Mouse (Mus musculus) embryonic facial prominence, embryonic 12.5 days (tissue): Measurements from ENCODE around the gene Hes1. TPM values are rescaled to one million over a fixed set of nuclear protein-coding genes. Genes with fewer than 3 reads are reported as not detected.

Source experiments
- ATAC-seq: fragments of 200-750 bp; cut with Nextera tagmentation; 2 replicates; pipeline ENCODE4 v1.8.0; 2017; ENCODE audit not compliant: insufficient number of reproducible peaks, insufficient read depth, low FRiP score, low TSS enrichment
- H3K27ac ChIP-seq: fragments of 300-500 bp; sonication (generic); 2 replicates; pipeline ENCODE4 v1.5.1; 2016; ENCODE audit warnings: mild to moderate bottlenecking
- H3K27me3 ChIP-seq: fragments of 300-500 bp; sonication (generic); 2 replicates; pipeline ENCODE4 v1.6.1; 2016; ENCODE audit warnings: mild to moderate bottlenecking, moderate library complexity
- H3K36me3 ChIP-seq: fragments of 300-500 bp; sonication (generic); 2 replicates; pipeline ENCODE4 v1.6.1; 2016; ENCODE audit warnings: mild to moderate bottlenecking
- H3K4me1 ChIP-seq: fragments of 300-500 bp; sonication (generic); 2 replicates; pipeline ENCODE4 v1.6.1; 2016
- H3K4me2 ChIP-seq: fragments of 300-500 bp; sonication (generic); replicated peaks from 2 replicates; pipeline ENCODE4 v1.6.1; 2016; ENCODE audit warnings: mild to moderate bottlenecking, moderate library complexity
- H3K4me3 ChIP-seq: fragments of 300-500 bp; sonication (generic); 2 replicates; pipeline ENCODE4 v1.5.1; 2016; ENCODE audit warnings: mild to moderate bottlenecking
- H3K9ac ChIP-seq: fragments of 300-500 bp; sonication (generic); 2 replicates; pipeline ENCODE4 v1.6.1; 2016; ENCODE audit warnings: mild to moderate bottlenecking, moderate library complexity
- H3K9me3 ChIP-seq: fragments of 300-500 bp; sonication (generic); 2 replicates; pipeline ENCODE4 v1.6.1; 2016; ENCODE audit warnings: mild to moderate bottlenecking, moderate library complexity
- WGBS: fragments of 180-500 bp; shearing (Covaris S2); methylation state at CpG from one replicate; pipeline ENCODE4 v1.1.7; 2016; 5-methylcytosine and 5-hydroxymethylcytosine counted together
- polyA plus RNA-seq: library from polyadenylated mRNA; unstranded; fragments of >200 nt; fragmentation: Nextera tagmentation; extraction: Ambion mirVana; gene quantifications from 2 replicates; pipeline ENCODE4 v1.2.1, GENCODE M21; 2016

The Hes1 gene
- polyA plus RNA-seq, 1 experiment from 2014 or later, result 65.2 TPM

- no peaks in the 10 kb centered on the region for H3K27me3 ChIP-seq
- no peak overlapping the region for H3K27ac ChIP-seq
- no peak overlapping the region for H3K4me3 ChIP-seq
- peaks cover 5% of the 10 kb centered on the region; the same call in 1 of the 2 replicates for H3K4me1 ChIP-seq
- no peaks in the 10 kb centered on the region for H3K9me3 ChIP-seq
- no peaks in the 10 kb centered on the region for H3K36me3 ChIP-seq
- no peak for ATAC-seq
- no peak overlapping the region for H3K4me2 ChIP-seq
- H3K9ac ChIP-seq, result no peak overlapping the region
- WGBS, result 65% methylated on average over 16 of the region's 16 CpGs
Measured at GRCm38 (mm10) chr16:30052839-30053511, 11.2 kb upstream of the Hes1 start.

- no peak overlapping the region for H3K9ac ChIP-seq
- H3K36me3 ChIP-seq, result no peaks in the 10 kb centered on the region
- 0 out of 2 replicates have a peak, but pooled peaks cover 3% of the 10 kb centered on the region for H3K27me3 ChIP-seq
- H3K4me3 ChIP-seq, result no peak overlapping the region
- ATAC-seq, result no peak
- peaks cover 11% of the 10 kb centered on the region for H3K4me1 ChIP-seq
- H3K27ac ChIP-seq, result no peak overlapping the region
- WGBS, result 68% methylated on average over 4 of the region's 4 CpGs
- H3K4me2 ChIP-seq, result no peak overlapping the region
- no peaks in the 10 kb centered on the region for H3K9me3 ChIP-seq
Measured at GRCm38 (mm10) chr16:30054541-30054940, 9.6 kb upstream of the Hes1 start.

- H3K27ac ChIP-seq, result no peak overlapping the region
- H3K4me1 ChIP-seq, result peaks cover 20% of the 10 kb centered on the region
- 0 out of 2 replicates have a peak, but pooled peaks cover 3% of the 10 kb centered on the region for H3K27me3 ChIP-seq
- no peaks in the 10 kb centered on the region for H3K9me3 ChIP-seq
- H3K36me3 ChIP-seq, result no peaks in the 10 kb centered on the region
- 62% methylated on average over 10 of the region's 10 CpGs for WGBS
- no peak overlapping the region for H3K4me2 ChIP-seq
- no peak overlapping the region for H3K9ac ChIP-seq
- no peak overlapping the region for H3K4me3 ChIP-seq
- ATAC-seq, result no peak
Measured at GRCm38 (mm10) chr16:30055361-30055889, 8.8 kb upstream of the Hes1 start.

GRCm38 (mm10) chr16:30055927-30056326, 8.3 kb upstream of the Hes1 start:
- Histone ChIP-seq H3K27me3 (0 out of 2 replicates have a peak, but pooled peaks cover 3% of the 10 kb centered on the region), H3K36me3 (no peaks in the 10 kb centered on the region), H3K9ac (no peak overlapping the region), H3K9me3 (no peaks in the 10 kb centered on the region), H3K4me2 (no peak overlapping the region), H3K4me3 (no peak overlapping the region), H3K27ac (no peak overlapping the region), H3K4me1 (peaks cover 24% of the 10 kb centered on the region)
- no peak for ATAC-seq
- WGBS, result 71% methylated on average over 7 of the region's 7 CpGs

GRCm38 (mm10) chr16:30056906-30057305, 7.3 kb upstream of the Hes1 start:
- WGBS, result 84% methylated on average over 2 of the region's 2 CpGs
- no peaks in the 10 kb centered on the region for H3K36me3 ChIP-seq
- no peak overlapping the region for H3K4me2 ChIP-seq
- H3K27ac ChIP-seq, result no peak overlapping the region
- no peak for ATAC-seq
- 0 out of 2 replicates have a peak, but pooled peaks cover 3% of the 10 kb centered on the region for H3K27me3 ChIP-seq
- no peak overlapping the region for H3K4me3 ChIP-seq
- H3K9me3 ChIP-seq, result no peaks in the 10 kb centered on the region
- peaks cover 29% of the 10 kb centered on the region for H3K4me1 ChIP-seq
- no peak overlapping the region for H3K9ac ChIP-seq

- Histone ChIP-seq H3K4me1 (peaks cover 34% of the 10 kb centered on the region), H3K27me3 (0 out of 2 replicates have a peak, but pooled peaks cover 3% of the 10 kb centered on the region), H3K4me3 (no peak overlapping the region), H3K27ac (0 out of 2 replicates have a peak overlapping the region, but pooled peaks have one; percentile 42), H3K36me3 (no peaks in the 10 kb centered on the region), H3K9me3 (no peaks in the 10 kb centered on the region), H3K9ac (no peak overlapping the region), H3K4me2 (0 out of 2 replicates have a peak overlapping the region, but pooled peaks have one; percentile 24)
- WGBS, result 12% methylated on average over 9 of the region's 9 CpGs
- no peak for ATAC-seq
Measured at GRCm38 (mm10) chr16:30058974-30059717, 5.0 kb upstream of the Hes1 start.

GRCm38 (mm10) chr16:30060412-30060811, 3.8 kb upstream of the Hes1 start:
- H3K27ac ChIP-seq, result no peak overlapping the region
- 0 out of 2 replicates have a peak, but pooled peaks cover 3% of the 10 kb centered on the region for H3K27me3 ChIP-seq
- no peak overlapping the region for H3K4me3 ChIP-seq
- no peak overlapping the region for H3K4me2 ChIP-seq
- H3K9ac ChIP-seq, result no peak overlapping the region
- peaks cover 36% of the 10 kb centered on the region for H3K4me1 ChIP-seq
- ATAC-seq, result no peak
- H3K36me3 ChIP-seq, result no peaks in the 10 kb centered on the region
- H3K9me3 ChIP-seq, result no peaks in the 10 kb centered on the region
- 11% methylated on average over 8 of the region's 8 CpGs for WGBS

GRCm38 (mm10) chr16:30062242-30063030, 1.7 kb upstream of the Hes1 start:
- Histone ChIP-seq H3K27ac (peak overlapping the region; percentile 97; the same call in 1 of the 2 replicates), H3K36me3 (no peaks in the 10 kb centered on the region), H3K4me1 (peaks cover 36% of the 10 kb centered on the region), H3K4me2 (peak overlapping the region; percentile 94), H3K9me3 (no peaks in the 10 kb centered on the region), H3K9ac (peak overlapping the region; percentile 83), H3K27me3 (0 out of 2 replicates have a peak, but pooled peaks cover 3% of the 10 kb centered on the region), H3K4me3 (peak overlapping the region; percentile 71)
- no peak for ATAC-seq
- 15% methylated on average over 12 of the region's 12 CpGs for WGBS

GRCm38 (mm10) chr16:30063121-30063881, 883 bp upstream of the Hes1 start:
- Histone ChIP-seq H3K4me2 (peak overlapping the region; percentile 94), H3K27me3 (0 out of 2 replicates have a peak, but pooled peaks cover 3% of the 10 kb centered on the region), H3K9ac (peak overlapping the region; percentile 83), H3K27ac (peak overlapping the region; percentile 97), H3K4me1 (peaks cover 42% of the 10 kb centered on the region), H3K36me3 (no peaks in the 10 kb centered on the region), H3K4me3 (peak overlapping the region; percentile 71), H3K9me3 (no peaks in the 10 kb centered on the region)
- WGBS, result under 1% methylated on average over 51 of the region's 82 CpGs
- ATAC-seq, result peak; percentile 13

- Histone ChIP-seq H3K9me3 (no peaks in the 10 kb centered on the region), H3K36me3 (no peaks in the 10 kb centered on the region), H3K4me3 (peak overlapping the region; percentile 71), H3K9ac (peak overlapping the region; percentile 83), H3K4me1 (peaks cover 45% of the 10 kb centered on the region), H3K27me3 (no peaks in the 10 kb centered on the region), H3K27ac (peak overlapping the region; percentile 97), H3K4me2 (peak overlapping the region; percentile 94)
- WGBS, result under 1% methylated on average over 8 of the region's 8 CpGs
- ATAC-seq, result no peak
Measured at GRCm38 (mm10) chr16:30064613-30065012, 429 bp downstream of the Hes1 start.
